Mouse (Mus musculus): ENCODE results near the gene Nampt.

GRCm38 (mm10) chr12:32846325-32846724 is 27.0 kb downstream of the Nampt start:
- TF ChIP-seq POLR2A (IDR thresholded peaks at IDR 0.05; ENCODE audit: control insufficient read depth, low read depth, low read length) (no peak), CTCF (IDR thresholded peaks at IDR 0.05; ENCODE audit: control insufficient read depth, insufficient read depth, insufficient replicate concordance, low read depth, low read length) (no peak)
